Mouse (Mus musculus) thymus, adult 2 months (tissue): ENCODE measurements around the gene Akain1.

Experiments
- CTCF ChIP-seq: fragments of 200-500 bp; IDR thresholded peaks from 2 replicates; pipeline ENCODE4 v1.5.1; 2012; ENCODE audit warnings: mild to moderate bottlenecking, control low read depth, low read length, moderate library complexity, borderline replicate concordance; ENCODE audit not compliant: control insufficient read depth, poor library complexity, insufficient read depth; ENCODE audit errors: extremely low read depth
- POLR2A ChIP-seq: fragments of 200-500 bp; IDR thresholded peaks from 2 replicates; pipeline ENCODE4 v1.6.1; 2012; ENCODE audit warnings: mild to moderate bottlenecking, low read length, control low read depth, moderate library complexity; ENCODE audit not compliant: control insufficient read depth, poor library complexity, insufficient read depth; ENCODE audit errors: extremely low read depth

GRCm38 (mm10) chr17:69397163-69397562, 42.0 kb upstream of the Akain1 start:
- TF ChIP-seq CTCF (no peak), POLR2A (no peak)
